Mouse (Mus musculus) ES-E14 (cell line): ENCODE measurements around the gene Defb3. TPM values are rescaled to one million over a fixed set of nuclear protein-coding genes. Genes with fewer than 3 reads are reported as not detected.

Source experiments
- DNase-seq: peaks from one replicate; pipeline ENCODE4 v3.0.0-alpha.2; 2013; ENCODE audit warnings: low read depth, low spot score
- H3K27ac ChIP-seq: 2 replicates; pipeline ENCODE4 v1.5.1; 2012; ENCODE audit warnings: low read depth, mild to moderate bottlenecking, low read length, moderate library complexity, mixed read lengths; ENCODE audit not compliant: poor library complexity, insufficient read depth, severe bottlenecking
- H3K36me3 ChIP-seq: 2 replicates; pipeline ENCODE4 v1.6.1; 2012; ENCODE audit warnings: mild to moderate bottlenecking, low read length, moderate library complexity, mixed read lengths; ENCODE audit not compliant: control insufficient read depth, poor library complexity, insufficient read depth, severe bottlenecking
- H3K4me1 ChIP-seq, 2 experiments: fragments of 150-350 bp in 1 of 2; sonication (generic) in 1 of 2; 2 replicates each; pipeline ENCODE4 v1.6.1; 2012; ENCODE audit warnings: low read length in 2 of 2, mild to moderate bottlenecking in 1 of 2, mixed read lengths in 1 of 2; ENCODE audit not compliant: control insufficient read depth in 2 of 2, insufficient read depth in 2 of 2, poor library complexity in 1 of 2
- H3K4me3 ChIP-seq, 2 experiments: fragments of 150-350 bp in 1 of 2; sonication (generic) in 1 of 2; 2 replicates each; pipeline ENCODE4 v1.5.1; 2012; ENCODE audit warnings: low read length in 2 of 2, low read depth in 1 of 2, mild to moderate bottlenecking in 1 of 2, mixed read lengths in 1 of 2; ENCODE audit not compliant: insufficient read depth in 1 of 2, poor library complexity in 1 of 2, severe bottlenecking in 1 of 2
- H3K9ac ChIP-seq: 2 replicates; pipeline ENCODE4 v1.6.1; 2012; ENCODE audit warnings: low read depth, mild to moderate bottlenecking, low read length, mixed read lengths; ENCODE audit not compliant: poor library complexity, insufficient read depth, severe bottlenecking
- H3K9me3 ChIP-seq: fragments of 150-350 bp; sonication (generic); 2 replicates; pipeline ENCODE4 v1.6.1; 2012; ENCODE audit warnings: low read depth, mild to moderate bottlenecking, low read length; ENCODE audit not compliant: control insufficient read depth, insufficient read depth
- CHD2 ChIP-seq: IDR thresholded peaks from 2 replicates; pipeline ENCODE4 v1.6.1; 2014; ENCODE audit warnings: mild to moderate bottlenecking, low read depth, low read length, inconsistent platforms
- HCFC1 ChIP-seq: IDR thresholded peaks from 2 replicates; pipeline ENCODE4 v1.6.1; 2012; ENCODE audit warnings: low read length, inconsistent platforms, borderline replicate concordance; ENCODE audit not compliant: insufficient read depth
- MAFK ChIP-seq: IDR thresholded peaks from 2 replicates; pipeline ENCODE4 v1.6.1; 2014; ENCODE audit warnings: mild to moderate bottlenecking, low read depth, low read length, inconsistent platforms; ENCODE audit not compliant: insufficient read depth
- ZC3H11A ChIP-seq: IDR thresholded peaks from 2 replicates; pipeline ENCODE4 v1.6.1; 2012; ENCODE audit warnings: low read depth, mild to moderate bottlenecking, inconsistent platforms, low read length, borderline replicate concordance
- ZNF384 ChIP-seq: IDR thresholded peaks from 2 replicates; pipeline ENCODE4 v1.6.1; 2012; ENCODE audit warnings: low read depth, low read length, inconsistent platforms
- in situ Hi-C, 2 experiments: fragments of 600-800 bp; cut with MboI; formaldehyde crosslinking; loops; one replicate each; pipeline ENCODE4 v1.15.1; 2025; ENCODE audit warnings: low sequenced_read_pairs in 2 of 2, inconsistent platforms in 1 of 2; ENCODE audit not compliant: unreplicated experiment in 2 of 2
- total RNA-seq: library from RNA; depleted of rRNA; stranded (reverse); fragments of 300-350 nt; gene quantifications from 2 replicates; pipeline ENCODE4 v1.2.3, GENCODE M21; 2012; rRNA removed

Gene Defb3
- total RNA-seq, 1 experiment = not detected

DNA sequence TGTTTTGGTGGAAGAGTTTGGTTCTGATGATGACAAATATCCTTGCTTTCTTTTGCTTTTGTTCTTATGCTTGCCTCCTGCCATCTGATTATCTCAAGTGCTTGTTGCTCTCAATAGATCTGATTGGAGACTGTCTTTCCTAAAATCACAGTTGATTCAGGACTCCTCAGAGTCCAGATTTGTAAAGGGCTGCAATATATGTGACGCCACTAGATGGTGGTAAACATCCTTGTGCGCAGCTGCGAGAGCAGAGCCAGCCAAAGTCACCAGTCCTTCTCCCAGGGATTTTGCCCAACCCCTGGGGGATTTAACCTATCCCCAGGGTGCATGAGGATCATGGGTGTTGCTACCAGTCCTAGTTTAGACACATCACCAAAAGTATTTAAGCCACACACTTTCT, 38.7 kb downstream of the Defb3 start:
- Histone ChIP-seq H3K4me3 (no peak overlapping the region), H3K9ac (no peak overlapping the region), H3K27ac (no peak overlapping the region), H3K4me1 (no peaks in the 10 kb centered on the region), H3K9me3 (no peaks in the 10 kb centered on the region), H3K36me3 (no peaks in the 10 kb centered on the region)
- no peak for DNase-seq
- TF ChIP-seq ZNF384 (no peak), CHD2 (no peak), HCFC1 (no peak), ZC3H11A (no peak), MAFK (no peak)
- in situ Hi-C loops = loop anchor here (10.0 kb wide), 1 partner anchor 63 kb away; no protein-coding TSS in a partner anchor

Other genes starting within 250 kb of the Defb3 start
- not detected in 2 replicates for gene Defb39, start 228.6 kb upstream of the Defb3 start, total RNA-seq
- gene Defb12, start 178.5 kb upstream of the Defb3 start, total RNA-seq = not detected in 2 replicates
- not detected in 2 replicates for gene Defb34, start 169.6 kb upstream of the Defb3 start, total RNA-seq
- gene Gm45826, start 152.6 kb upstream of the Defb3 start, total RNA-seq = not detected in 2 replicates
- not detected in 2 replicates for gene Defb14, start 99.0 kb upstream of the Defb3 start, total RNA-seq
- not detected in 2 replicates for gene Defb4, start 94.7 kb upstream of the Defb3 start, total RNA-seq
- not detected in 2 replicates for gene Defb6, start 67.9 kb upstream of the Defb3 start, total RNA-seq
- gene Defb46, start 53.4 kb upstream of the Defb3 start, total RNA-seq = not detected in 2 replicates
- not detected in 2 replicates for gene Defb5, start 45.8 kb upstream of the Defb3 start, total RNA-seq
- gene Defb8, start 154.2 kb downstream of the Defb3 start, total RNA-seq = not detected in 2 replicates
- not detected in 2 replicates for gene Defb7, start 201.7 kb downstream of the Defb3 start, total RNA-seq